Mouse (Mus musculus) granulocyte monocyte progenitor cell, adult 5-6 weeks (primary cell): Measurements from ENCODE around the gene Syn2. TPM values are rescaled to one million over a fixed set of nuclear protein-coding genes. Genes with fewer than 3 reads are reported as not detected.

Experiments
- total RNA-seq, 2 experiments: library from RNA; stranded (forward) in 1 of 2; stranded (reverse) in 1 of 2; fragments of 200-712, 200-1000 nt in 1 of 2; fragments of >200 nt in 1 of 2; fragmentation: Nextera tagmentation in 1 of 2; gene quantifications; 2 replicates each; pipeline ENCODE4 v1.2.3; 2014 to 2017

Syn2 gene
- total RNA-seq, 2 experiments from 2014 or later = not detected

Other genes with a start within 250 kb of the Syn2 start
- gene Vgll4, start 164.9 kb upstream of the Syn2 start, total RNA-seq (2014; fragmentation: Nextera tagmentation) = 14.0 and 16.5 TPM in 2 replicates
- gene Vgll4, start 164.9 kb upstream of the Syn2 start, total RNA-seq (2017) = 16.9 and 22.8 TPM in 2 replicates
- 47.8 and 51.7 TPM in 2 replicates for gene Tamm41, start 97.0 kb upstream of the Syn2 start, total RNA-seq (2014; fragmentation: Nextera tagmentation)
- gene Tamm41, start 97.0 kb upstream of the Syn2 start, total RNA-seq (2017) = 48.6 and 82.4 TPM in 2 replicates
- gene Gm17482, start 92.4 kb downstream of the Syn2 start, total RNA-seq (2014; fragmentation: Nextera tagmentation) = not detected in 2 replicates
- not detected in 2 replicates for gene Gm17482, start 92.4 kb downstream of the Syn2 start, total RNA-seq (2017)
- not detected in 2 replicates for gene Timp4, start 117.3 kb downstream of the Syn2 start, total RNA-seq (2014; fragmentation: Nextera tagmentation)
- not detected in 2 replicates for gene Timp4, start 117.3 kb downstream of the Syn2 start, total RNA-seq (2017)
- 0.30 TPM in 1 of 2 replicates, not detected in the other for gene Pparg, start 226.0 kb downstream of the Syn2 start, total RNA-seq (2014; fragmentation: Nextera tagmentation)
- 0.98 and 3.4 TPM in 2 replicates for gene Pparg, start 226.0 kb downstream of the Syn2 start, total RNA-seq (2017)